Mouse (Mus musculus) liver, postnatal 0 days (tissue): ENCODE data around the gene Map3k15. TPM values are rescaled to one million over a fixed set of nuclear protein-coding genes. Genes with fewer than 3 reads are reported as not detected.

Experiments
- ATAC-seq: fragments of 200-750 bp; cut with Nextera tagmentation; 2 replicates; pipeline ENCODE4 v1.8.0; 2017; ENCODE audit warnings: mild to moderate bottlenecking, moderate library complexity
- DNase-seq: peaks from one replicate; pipeline ENCODE4 v3.0.0-alpha.2; 2016
- H3K27ac ChIP-seq: fragments of 300-500 bp; sonication (generic); 2 replicates; pipeline ENCODE4 v1.5.1; 2014; ENCODE audit warnings: antibody characterized with exemption, moderate library complexity, mild to moderate bottlenecking, low read depth
- H3K27me3 ChIP-seq: fragments of 300-500 bp; sonication (generic); 2 replicates; pipeline ENCODE4 v1.6.1; 2014; ENCODE audit warnings: low read length, control low read depth, mixed read lengths; ENCODE audit not compliant: insufficient read depth
- H3K36me3 ChIP-seq: fragments of 300-500 bp; sonication (generic); replicated peaks from 2 replicates; pipeline ENCODE4 v1.6.1; 2014; ENCODE audit warnings: mild to moderate bottlenecking, control low read depth, low read length, moderate library complexity, mixed read lengths; ENCODE audit not compliant: insufficient read depth
- H3K4me1 ChIP-seq: fragments of 300-500 bp; sonication (generic); 2 replicates; pipeline ENCODE4 v1.6.1; 2014; ENCODE audit warnings: antibody characterized with exemption, mild to moderate bottlenecking, control low read depth; ENCODE audit not compliant: insufficient read depth
- H3K4me2 ChIP-seq: fragments of 300-500 bp; sonication (generic); 2 replicates; pipeline ENCODE4 v1.6.1; 2014; ENCODE audit warnings: low read depth, mild to moderate bottlenecking, low read length, moderate library complexity, mixed read lengths
- H3K4me3 ChIP-seq: fragments of 300-500 bp; sonication (generic); 2 replicates; pipeline ENCODE4 v1.5.1; 2014; ENCODE audit warnings: low read depth, low read length
- H3K9ac ChIP-seq: fragments of 300-500 bp; sonication (generic); replicated peaks from 2 replicates; pipeline ENCODE4 v1.6.1; 2014; ENCODE audit warnings: mild to moderate bottlenecking, moderate library complexity
- H3K9me3 ChIP-seq: fragments of 300-500 bp; sonication (generic); 2 replicates; pipeline ENCODE4 v1.6.1; 2016; ENCODE audit warnings: mild to moderate bottlenecking, control low read depth, low read length, mixed read lengths
- CTCF ChIP-seq: sonication (generic); IDR thresholded peaks from 2 replicates; pipeline ENCODE4 v1.5.1; 2016; ENCODE audit warnings: antibody characterized with exemption, low read depth
- EP300 ChIP-seq: IDR thresholded peaks from 2 replicates; pipeline ENCODE4 v1.6.1; 2016; ENCODE audit warnings: antibody characterized with exemption, low read depth, mild to moderate bottlenecking
- WGBS: fragments of 180-500 bp; shearing (Covaris S2); extraction: QIAGEN DNeasy Blood & Tissue Kit; methylation state at CpG from one replicate; pipeline ENCODE4 v1.1.7; 2014; ENCODE audit not compliant: insufficient replicate concordance; 5-methylcytosine and 5-hydroxymethylcytosine counted together
- polyA plus RNA-seq: library from polyadenylated mRNA; unstranded; fragments of >200 nt; fragmentation: Nextera tagmentation; extraction: Ambion mirVana; gene quantifications from 2 replicates; pipeline ENCODE4 v1.2.1, GENCODE M21; 2015

The Map3k15 gene
- polyA plus RNA-seq, 1 experiment from 2014 or later: 0.12 TPM

DNA sequence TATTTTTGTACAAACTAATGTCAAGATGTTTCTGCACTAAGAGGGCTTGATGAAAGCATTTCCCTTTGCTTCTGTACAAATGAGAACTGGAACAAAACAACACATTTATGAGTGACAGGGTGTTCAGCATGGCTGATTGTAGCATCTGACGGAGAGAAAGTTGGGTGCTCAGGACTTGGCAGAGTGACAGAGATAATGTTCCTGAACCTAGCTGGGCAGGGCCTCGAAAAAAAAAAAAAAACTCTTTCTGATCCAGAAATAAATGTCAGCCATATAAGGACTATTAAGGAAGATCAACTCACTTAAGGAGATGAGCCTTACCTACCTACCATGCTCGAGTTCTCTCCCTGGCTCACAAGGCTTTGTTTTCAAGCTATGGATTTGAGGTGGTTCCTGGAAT is 12.0 kb upstream of the Map3k15 start:
- Histone ChIP-seq H3K4me1 (no peaks in the 10 kb centered on the region), H3K9me3 (no peaks in the 10 kb centered on the region), H3K9ac (no peak overlapping the region), H3K4me3 (no peak overlapping the region), H3K4me2 (no peak overlapping the region), H3K27ac (no peak overlapping the region), H3K27me3 (peaks cover 2% of the 10 kb centered on the region; the same call in 1 of the 2 replicates), H3K36me3 (no peaks in the 10 kb centered on the region)
- no peak for TF ChIP-seq CTCF
- TF ChIP-seq EP300: no peak
- no peak for ATAC-seq
- WGBS: 52% methylated on average over 3 of the region's 3 CpGs
- DNase-seq: no peak

DNA sequence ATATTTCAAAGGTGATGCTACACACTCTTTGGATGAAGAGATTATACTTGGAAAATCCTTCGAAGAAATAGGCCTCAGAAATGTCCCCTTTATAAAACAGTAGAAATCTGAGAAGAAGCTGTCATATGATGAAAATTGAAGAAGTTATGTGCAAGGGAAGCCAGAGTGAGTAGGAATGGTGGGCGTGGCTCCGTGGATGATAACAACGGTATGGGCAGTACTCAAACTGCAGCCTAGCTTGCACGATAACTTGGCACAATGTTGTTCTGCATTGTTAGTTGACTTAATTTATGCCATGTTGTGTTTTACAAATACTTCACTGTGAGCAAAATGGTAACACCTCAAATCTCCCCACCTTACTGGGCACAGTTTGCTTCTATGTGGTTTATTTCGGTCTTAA is 7.6 kb downstream of the Map3k15 start:
- H3K27me3 ChIP-seq: 0 out of 2 replicates have a peak, but pooled peaks cover 4% of the 10 kb centered on the region
- 74% methylated on average over 6 of the region's 6 CpGs for WGBS
- H3K36me3 ChIP-seq: no peaks in the 10 kb centered on the region
- no peak overlapping the region for H3K27ac ChIP-seq
- no peaks in the 10 kb centered on the region for H3K4me1 ChIP-seq
- H3K4me2 ChIP-seq: no peak overlapping the region
- ATAC-seq (no peak), DNase-seq (no peak)
- no peak overlapping the region for H3K4me3 ChIP-seq
- H3K9ac ChIP-seq: no peak overlapping the region
- TF ChIP-seq EP300 (no peak), CTCF (no peak)
- no peaks in the 10 kb centered on the region for H3K9me3 ChIP-seq

DNA sequence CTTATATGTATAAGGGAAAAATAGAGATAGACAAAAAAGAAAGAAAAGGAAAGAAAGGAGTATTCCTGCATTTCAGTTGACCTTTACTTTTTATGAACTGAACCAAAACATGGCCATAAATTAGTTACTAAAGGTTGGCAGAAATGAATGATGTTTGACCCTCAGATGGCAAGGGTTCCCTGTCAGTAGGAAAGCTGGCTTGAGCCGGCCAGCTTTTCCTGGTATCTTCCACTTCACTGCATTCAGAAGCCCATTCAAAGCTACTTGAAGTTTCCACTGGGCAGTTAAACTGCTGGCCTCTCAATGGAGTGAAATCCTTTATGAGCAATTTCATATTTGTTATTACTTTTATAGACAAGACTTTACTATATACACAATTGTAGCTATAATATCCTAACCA is 65.1 kb downstream of the Map3k15 start:
- Histone ChIP-seq H3K9ac (no peak overlapping the region), H3K4me2 (no peak overlapping the region), H3K27ac (no peak overlapping the region), H3K36me3 (no peaks in the 10 kb centered on the region), H3K4me3 (no peak overlapping the region), H3K9me3 (no peaks in the 10 kb centered on the region), H3K27me3 (no peaks in the 10 kb centered on the region), H3K4me1 (no peaks in the 10 kb centered on the region)
- DNase-seq (no peak), ATAC-seq (no peak)
- WGBS: 79% methylated on average over 1 of the region's 1 CpGs
- no peak for TF ChIP-seq CTCF

DNA sequence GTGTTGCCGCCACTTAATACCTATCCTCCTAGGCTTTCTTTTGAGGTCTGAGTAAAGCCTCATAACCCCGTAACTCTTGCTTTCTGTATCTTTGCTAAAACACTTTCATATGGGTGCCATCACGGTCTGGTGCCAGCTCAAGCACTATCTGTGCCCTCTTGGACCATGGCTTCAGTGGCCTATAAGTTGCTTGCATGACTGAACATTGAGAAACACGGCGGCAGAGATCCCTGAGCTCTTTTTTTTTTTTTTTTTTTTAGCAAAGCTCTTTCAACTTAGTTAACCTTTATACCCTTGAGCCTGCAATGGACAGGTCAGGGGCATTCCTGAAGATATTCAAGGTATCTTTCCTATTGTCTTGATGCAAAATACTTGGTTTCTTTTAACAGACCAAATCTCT is 66.4 kb downstream of the Map3k15 start:
- TF ChIP-seq CTCF (no peak), EP300 (no peak)
- H3K9me3 ChIP-seq: no peaks in the 10 kb centered on the region
- H3K27me3 ChIP-seq: no peaks in the 10 kb centered on the region
- ATAC-seq (no peak), DNase-seq (no peak)
- no peak overlapping the region for H3K4me2 ChIP-seq
- no peak overlapping the region for H3K4me3 ChIP-seq
- H3K4me1 ChIP-seq: no peaks in the 10 kb centered on the region
- no peaks in the 10 kb centered on the region for H3K36me3 ChIP-seq
- H3K27ac ChIP-seq: no peak overlapping the region
- no peak overlapping the region for H3K9ac ChIP-seq
- 82% methylated on average over 5 of the region's 5 CpGs for WGBS

DNA sequence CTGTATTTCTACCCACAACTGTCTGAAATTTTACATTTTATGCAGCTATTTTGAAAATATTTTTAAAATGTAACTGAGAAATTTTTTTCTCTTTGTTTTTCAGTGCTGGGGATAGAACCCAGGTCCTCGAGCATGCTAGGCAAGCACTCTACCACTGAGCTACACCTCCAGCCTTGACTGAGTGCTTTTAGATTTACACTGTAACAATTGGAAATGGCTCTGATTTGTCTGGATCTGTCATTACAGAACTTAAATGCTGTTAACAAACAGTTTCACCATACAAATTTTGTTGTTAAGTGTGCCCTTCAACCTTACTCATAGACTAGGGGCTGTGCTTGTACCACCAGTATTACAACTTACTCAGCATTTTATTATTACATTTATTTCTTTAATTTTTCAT is 103.7 kb downstream of the Map3k15 start:
- TF ChIP-seq EP300: no peak
- Histone ChIP-seq H3K4me2 (no peak overlapping the region), H3K4me1 (no peaks in the 10 kb centered on the region), H3K27ac (no peak overlapping the region), H3K9me3 (no peaks in the 10 kb centered on the region), H3K9ac (no peak overlapping the region), H3K36me3 (no peaks in the 10 kb centered on the region), H3K4me3 (no peak overlapping the region), H3K27me3 (no peaks in the 10 kb centered on the region; the same call in 1 of the 2 replicates)
- ATAC-seq (no peak), DNase-seq (no peak)
- 57% methylated on average over 1 of the region's 1 CpGs for WGBS

DNA sequence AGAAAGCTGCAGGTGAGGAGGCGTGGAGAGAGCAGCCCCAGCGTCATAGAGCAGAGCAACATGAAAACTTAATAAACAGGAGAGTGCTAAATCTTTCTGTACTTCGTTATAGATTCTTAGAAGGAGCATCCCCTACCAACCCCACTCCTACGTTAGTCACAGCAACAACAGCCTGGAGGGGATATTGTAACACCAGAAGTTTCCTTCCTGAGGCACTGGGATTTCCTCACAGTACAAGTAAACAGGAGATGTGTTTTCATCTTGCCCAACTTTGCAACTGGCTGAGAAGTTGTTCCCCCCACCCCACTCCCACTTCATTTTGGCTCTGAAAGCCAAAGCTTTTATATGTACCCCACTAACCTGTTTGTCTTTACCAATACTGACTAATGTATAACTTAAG is 119.6 kb downstream of the Map3k15 start:
- DNase-seq (no peak), ATAC-seq (no peak)
- no peaks in the 10 kb centered on the region for H3K4me1 ChIP-seq
- TF ChIP-seq CTCF: no peak
- no peak for TF ChIP-seq EP300
- 47% methylated on average over 4 of the region's 4 CpGs for WGBS
- no peaks in the 10 kb centered on the region for H3K9me3 ChIP-seq
- H3K4me3 ChIP-seq: no peak overlapping the region
- no peak overlapping the region for H3K4me2 ChIP-seq
- no peak overlapping the region for H3K27ac ChIP-seq
- no peak overlapping the region for H3K9ac ChIP-seq
- 0 out of 2 replicates have a peak, but pooled peaks cover 5% of the 10 kb centered on the region for H3K27me3 ChIP-seq
- H3K36me3 ChIP-seq: no peaks in the 10 kb centered on the region

DNA sequence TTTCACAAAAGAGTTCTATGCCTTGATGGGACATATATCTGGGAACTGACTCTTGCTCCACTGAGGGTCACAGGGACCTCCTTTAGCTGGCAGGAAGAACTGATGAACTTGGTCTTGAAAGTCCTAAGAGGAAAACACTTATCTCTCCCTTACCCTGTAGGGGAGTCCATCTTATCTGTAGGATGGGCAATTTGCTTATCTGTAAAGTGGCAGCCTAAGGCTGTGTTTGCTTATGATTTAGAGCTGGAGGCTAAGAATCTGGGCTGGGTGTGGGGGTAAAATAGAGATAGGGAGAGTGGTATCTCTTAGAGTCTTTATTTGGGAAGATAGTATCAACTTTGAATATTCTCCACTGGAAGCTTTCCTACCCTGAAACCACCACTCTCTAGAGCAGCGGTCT is 125.5 kb downstream of the Map3k15 start:
- Histone ChIP-seq H3K9ac (no peak overlapping the region), H3K4me2 (no peak overlapping the region), H3K27me3 (0 out of 2 replicates have a peak, but pooled peaks cover 5% of the 10 kb centered on the region), H3K4me3 (no peak overlapping the region), H3K9me3 (no peaks in the 10 kb centered on the region), H3K4me1 (no peaks in the 10 kb centered on the region), H3K27ac (no peak overlapping the region), H3K36me3 (no peaks in the 10 kb centered on the region)
- no peak for TF ChIP-seq CTCF
- TF ChIP-seq EP300: no peak
- DNase-seq (no peak), ATAC-seq (no peak)
- 80% methylated on average over 1 of the region's 1 CpGs for WGBS
